Mouse (Mus musculus): ENCODE measurements at regions not wholly inside any gene's neighbourhood (a gene's known extent, or its start where the extent isn't known, plus 50 kb on each side); places are given as distances from the start of the nearest gene placed in this dataset.

GRCm38 (mm10) chr7:72594741-72595140, 288.3 kb upstream of the Mctp2 start:
- TF ChIP-seq CTCF (IDR thresholded peaks at IDR 0.05; ENCODE audit: low read depth, low read length): no peak
- no peak for TF ChIP-seq EP300 (IDR thresholded peaks at IDR 0.05; ENCODE audit: insufficient read depth, low read depth, low read length)
- TF ChIP-seq POLR2A (IDR thresholded peaks at IDR 0.05; ENCODE audit: insufficient read depth, low read length): no peak
- no peaks in the 10 kb centered on the region for H3K36me3 ChIP-seq (ENCODE audit: control insufficient read depth, insufficient read depth, low read length, poor library complexity, severe bottlenecking)
- no peak overlapping the region for H3K27ac ChIP-seq (ENCODE audit: insufficient read depth, low read length)
- H3K4me1 ChIP-seq (ENCODE audit: control insufficient read depth, insufficient read depth, low read length): no peaks in the 10 kb centered on the region
- H3K9me3 ChIP-seq (replicated peaks; ENCODE audit: control insufficient read depth, insufficient read depth, low read length, poor library complexity, severe bottlenecking): no peaks in the 10 kb centered on the region
- no peak overlapping the region for H3K9ac ChIP-seq (ENCODE audit: low read depth, poor library complexity, severe bottlenecking)
- H3K4me3 ChIP-seq (ENCODE audit: low read depth, low read length): no peak overlapping the region
- no peaks in the 10 kb centered on the region for H3K27me3 ChIP-seq (ENCODE audit: control insufficient read depth, insufficient read depth, low read length, poor library complexity, severe bottlenecking)

GRCm38 (mm10) chr7:72596985-72597384, 290.6 kb upstream of the Mctp2 start:
- Histone ChIP-seq H3K4me3 (ENCODE audit: low read depth, low read length) (no peak overlapping the region), H3K9ac (ENCODE audit: low read depth, poor library complexity, severe bottlenecking) (no peak overlapping the region), H3K27me3 (ENCODE audit: control insufficient read depth, insufficient read depth, low read length, poor library complexity, severe bottlenecking) (no peaks in the 10 kb centered on the region), H3K27ac (ENCODE audit: insufficient read depth, low read length) (no peak overlapping the region), H3K4me1 (ENCODE audit: control insufficient read depth, insufficient read depth, low read length) (no peaks in the 10 kb centered on the region), H3K9me3 (replicated peaks; ENCODE audit: control insufficient read depth, insufficient read depth, low read length, poor library complexity, severe bottlenecking) (no peaks in the 10 kb centered on the region), H3K36me3 (ENCODE audit: control insufficient read depth, insufficient read depth, low read length, poor library complexity, severe bottlenecking) (no peaks in the 10 kb centered on the region)
- no peak for TF ChIP-seq POLR2A (IDR thresholded peaks at IDR 0.05; ENCODE audit: insufficient read depth, low read length)
- no peak for TF ChIP-seq CTCF (IDR thresholded peaks at IDR 0.05; ENCODE audit: low read depth, low read length)
- TF ChIP-seq EP300 (IDR thresholded peaks at IDR 0.05; ENCODE audit: insufficient read depth, low read depth, low read length): no peak

- Histone ChIP-seq H3K27ac (ENCODE audit: insufficient read depth, low read length) (no peak overlapping the region), H3K27me3 (ENCODE audit: control insufficient read depth, insufficient read depth, low read length, poor library complexity, severe bottlenecking) (no peaks in the 10 kb centered on the region), H3K4me3 (ENCODE audit: low read depth, low read length) (no peak overlapping the region), H3K9ac (ENCODE audit: low read depth, poor library complexity, severe bottlenecking) (no peak overlapping the region), H3K36me3 (ENCODE audit: control insufficient read depth, insufficient read depth, low read length, poor library complexity, severe bottlenecking) (no peaks in the 10 kb centered on the region), H3K4me1 (ENCODE audit: control insufficient read depth, insufficient read depth, low read length) (no peaks in the 10 kb centered on the region), H3K9me3 (replicated peaks; ENCODE audit: control insufficient read depth, insufficient read depth, low read length, poor library complexity, severe bottlenecking) (no peaks in the 10 kb centered on the region)
- TF ChIP-seq POLR2A (IDR thresholded peaks at IDR 0.05; ENCODE audit: insufficient read depth, low read length): no peak
- TF ChIP-seq EP300 (IDR thresholded peaks at IDR 0.05; ENCODE audit: insufficient read depth, low read depth, low read length): no peak
- TF ChIP-seq CTCF (IDR thresholded peaks at IDR 0.05; ENCODE audit: low read depth, low read length): no peak
Observed at GRCm38 (mm10) chr7:72601933-72602332, 295.5 kb upstream of the Mctp2 start.

- Histone ChIP-seq H3K4me3 (ENCODE audit: low read depth, low read length) (no peak overlapping the region), H3K27me3 (ENCODE audit: control insufficient read depth, insufficient read depth, low read length, poor library complexity, severe bottlenecking) (no peaks in the 10 kb centered on the region), H3K27ac (ENCODE audit: insufficient read depth, low read length) (no peak overlapping the region), H3K9ac (ENCODE audit: low read depth, poor library complexity, severe bottlenecking) (no peak overlapping the region), H3K4me1 (ENCODE audit: control insufficient read depth, insufficient read depth, low read length) (no peaks in the 10 kb centered on the region), H3K9me3 (replicated peaks; ENCODE audit: control insufficient read depth, insufficient read depth, low read length, poor library complexity, severe bottlenecking) (no peaks in the 10 kb centered on the region), H3K36me3 (ENCODE audit: control insufficient read depth, insufficient read depth, low read length, poor library complexity, severe bottlenecking) (no peaks in the 10 kb centered on the region)
- TF ChIP-seq EP300 (IDR thresholded peaks at IDR 0.05; ENCODE audit: insufficient read depth, low read depth, low read length) (no peak), POLR2A (IDR thresholded peaks at IDR 0.05; ENCODE audit: insufficient read depth, low read length) (no peak), CTCF (IDR thresholded peaks at IDR 0.05; ENCODE audit: low read depth, low read length) (no peak)
Observed at GRCm38 (mm10) chr7:72609791-72610190, 303.4 kb upstream of the Mctp2 start.

GRCm38 (mm10) chr7:72615232-72615631, 308.8 kb upstream of the Mctp2 start:
- H3K27me3 ChIP-seq (ENCODE audit: control insufficient read depth, insufficient read depth, low read length, poor library complexity, severe bottlenecking): no peaks in the 10 kb centered on the region
- no peak overlapping the region for H3K9ac ChIP-seq (ENCODE audit: low read depth, poor library complexity, severe bottlenecking)
- no peaks in the 10 kb centered on the region for H3K9me3 ChIP-seq (replicated peaks; ENCODE audit: control insufficient read depth, insufficient read depth, low read length, poor library complexity, severe bottlenecking)
- TF ChIP-seq POLR2A (IDR thresholded peaks at IDR 0.05; ENCODE audit: insufficient read depth, low read length) (no peak), CTCF (IDR thresholded peaks at IDR 0.05; ENCODE audit: low read depth, low read length) (no peak), EP300 (IDR thresholded peaks at IDR 0.05; ENCODE audit: insufficient read depth, low read depth, low read length) (no peak)
- H3K36me3 ChIP-seq (ENCODE audit: control insufficient read depth, insufficient read depth, low read length, poor library complexity, severe bottlenecking): no peaks in the 10 kb centered on the region
- no peak overlapping the region for H3K27ac ChIP-seq (ENCODE audit: insufficient read depth, low read length)
- no peak overlapping the region for H3K4me3 ChIP-seq (ENCODE audit: low read depth, low read length)
- H3K4me1 ChIP-seq (ENCODE audit: control insufficient read depth, insufficient read depth, low read length): no peaks in the 10 kb centered on the region

- peaks cover 5% of the 10 kb centered on the region for H3K9me3 ChIP-seq (replicated peaks; ENCODE audit: control insufficient read depth, insufficient read depth, low read length, poor library complexity, severe bottlenecking)
- no peaks in the 10 kb centered on the region for H3K36me3 ChIP-seq (ENCODE audit: control insufficient read depth, insufficient read depth, low read length, poor library complexity, severe bottlenecking)
- H3K27me3 ChIP-seq (ENCODE audit: control insufficient read depth, insufficient read depth, low read length, poor library complexity, severe bottlenecking): no peaks in the 10 kb centered on the region
- H3K9ac ChIP-seq (ENCODE audit: low read depth, poor library complexity, severe bottlenecking): no peak overlapping the region
- no peak for TF ChIP-seq POLR2A (IDR thresholded peaks at IDR 0.05; ENCODE audit: insufficient read depth, low read length)
- TF ChIP-seq EP300 (IDR thresholded peaks at IDR 0.05; ENCODE audit: insufficient read depth, low read depth, low read length): no peak
- TF ChIP-seq CTCF (IDR thresholded peaks at IDR 0.05; ENCODE audit: low read depth, low read length): no peak
- H3K4me3 ChIP-seq (ENCODE audit: low read depth, low read length): no peak overlapping the region
- no peaks in the 10 kb centered on the region for H3K4me1 ChIP-seq (ENCODE audit: control insufficient read depth, insufficient read depth, low read length)
- no peak overlapping the region for H3K27ac ChIP-seq (ENCODE audit: insufficient read depth, low read length)
Observed at GRCm38 (mm10) chr7:72627369-72627768, 321.0 kb upstream of the Mctp2 start.
